Mouse (Mus musculus) regulatory T cell (primary cell): ENCODE results near the gene Lonrf2.

Experiments
- in situ Hi-C: fragments of 300-600 bp; cut with MboI, MseI; formaldehyde crosslinking; loops from one replicate; pipeline ENCODE4 v1.15.1; 2025; ENCODE audit warnings: high pct_unique_total_duplicates

The Lonrf2 gene

GRCm38 (mm10) chr1:38836477-38836872 lies at the start of gene Lonrf2:
Lonrf2 (minus strand) TSS chr1:38836711.
- in situ Hi-C loops = no loop called here

GRCm38 (mm10) chr1:38885956-38886355 lies 49.4 kb upstream of the Lonrf2 start:
- in situ Hi-C loops = no loop called here

GRCm38 (mm10) chr1:38883766-38884165 lies 47.3 kb upstream of the Lonrf2 start:
- in situ Hi-C loops = no loop called here

GRCm38 (mm10) chr1:38882746-38883145 lies 46.2 kb upstream of the Lonrf2 start:
- in situ Hi-C loops = no loop called here

- in situ Hi-C loops = no loop called here
These were observed 44.9 kb upstream of the Lonrf2 start for GRCm38 (mm10) chr1:38881366-38881765.

- in situ Hi-C loops = no loop called here
These were observed 40.3 kb upstream of the Lonrf2 start for GRCm38 (mm10) chr1:38876671-38877382.

GRCm38 (mm10) chr1:38873911-38874310 lies 37.4 kb upstream of the Lonrf2 start:
- in situ Hi-C loops = no loop called here

- in situ Hi-C loops = no loop called here
These were observed 35.3 kb upstream of the Lonrf2 start for GRCm38 (mm10) chr1:38871834-38872233.

- in situ Hi-C loops = no loop called here
These were observed 33.1 kb upstream of the Lonrf2 start for GRCm38 (mm10) chr1:38869398-38870195.

GRCm38 (mm10) chr1:38866242-38866641 lies 29.7 kb upstream of the Lonrf2 start:
- in situ Hi-C loops = no loop called here

GRCm38 (mm10) chr1:38864341-38864740 lies 27.8 kb upstream of the Lonrf2 start:
- in situ Hi-C loops = no loop called here

GRCm38 (mm10) chr1:38862213-38862612 lies 25.7 kb upstream of the Lonrf2 start:
- in situ Hi-C loops = no loop called here

- in situ Hi-C loops = no loop called here
These were observed 24.5 kb upstream of the Lonrf2 start for GRCm38 (mm10) chr1:38860867-38861524.

- in situ Hi-C loops = no loop called here
These were observed 23.7 kb upstream of the Lonrf2 start for GRCm38 (mm10) chr1:38860207-38860606.

GRCm38 (mm10) chr1:38856196-38856595 lies 19.7 kb upstream of the Lonrf2 start:
- in situ Hi-C loops = no loop called here

- in situ Hi-C loops = no loop called here
These were observed 15.7 kb upstream of the Lonrf2 start for GRCm38 (mm10) chr1:38852250-38852649.

GRCm38 (mm10) chr1:38850650-38851049 lies 14.1 kb upstream of the Lonrf2 start:
- in situ Hi-C loops = no loop called here

GRCm38 (mm10) chr1:38848451-38849289 lies 12.2 kb upstream of the Lonrf2 start:
- in situ Hi-C loops = no loop called here

GRCm38 (mm10) chr1:38847975-38848374 lies 11.5 kb upstream of the Lonrf2 start:
- in situ Hi-C loops = no loop called here

- in situ Hi-C loops = no loop called here
These were observed 6.8 kb upstream of the Lonrf2 start for GRCm38 (mm10) chr1:38843275-38843674.

GRCm38 (mm10) chr1:38842861-38843260 lies 6.3 kb upstream of the Lonrf2 start:
- in situ Hi-C loops = no loop called here

GRCm38 (mm10) chr1:38839944-38840343 lies 3.4 kb upstream of the Lonrf2 start:
- in situ Hi-C loops = no loop called here
